Mouse (Mus musculus) effector memory CD4-positive, alpha-beta T cell, adult 7 months (primary cell): ENCODE results near the gene Gm13279. TPM values are rescaled to one million over a fixed set of nuclear protein-coding genes. Genes with fewer than 3 reads are reported as not detected.

Experiments used
- polyA plus RNA-seq: library from polyadenylated mRNA; unstranded; fragments of 100-300 nt; shearing (Covaris generic); gene quantifications from one replicate; pipeline ENCODE4 v1.2.1, GENCODE M21; 2017

Gene Gm13279
- polyA plus RNA-seq, 1 experiment from 2014 or later, result not detected

Other genes starting within 250 kb of the Gm13279 start
- gene Ifna15, start 239.2 kb upstream of the Gm13279 start, polyA plus RNA-seq, result not detected
- not detected for gene Ifna14, start 225.6 kb upstream of the Gm13279 start, polyA plus RNA-seq
- gene Ifna9, start 205.0 kb upstream of the Gm13279 start, polyA plus RNA-seq, result not detected
- not detected for gene Ifna12, start 194.0 kb upstream of the Gm13279 start, polyA plus RNA-seq
- gene C87499, start 163.0 kb upstream of the Gm13279 start, polyA plus RNA-seq, result not detected
- not detected for gene Ifna13, start 152.9 kb upstream of the Gm13279 start, polyA plus RNA-seq
- not detected for gene Ifna16, start 120.5 kb upstream of the Gm13279 start, polyA plus RNA-seq
- not detected for gene Ifna2, start 113.5 kb upstream of the Gm13279 start, polyA plus RNA-seq
- gene Ifnab, start 106.0 kb upstream of the Gm13279 start, polyA plus RNA-seq, result not detected
- 0.74 TPM for gene Gm26566, start 75.6 kb upstream of the Gm13279 start, polyA plus RNA-seq
- 15.4 TPM for gene Klhl9, start 74.9 kb upstream of the Gm13279 start, polyA plus RNA-seq
- gene Gm13271, start 42.5 kb upstream of the Gm13279 start, polyA plus RNA-seq, result not detected
- gene Gm13283, start 37.3 kb upstream of the Gm13279 start, polyA plus RNA-seq, result not detected
- gene Gm13290, start 23.6 kb upstream of the Gm13279 start, polyA plus RNA-seq, result not detected
- not detected for gene Gm13289, start 20.5 kb upstream of the Gm13279 start, polyA plus RNA-seq
- not detected for gene Gm13272, start 17.5 kb upstream of the Gm13279 start, polyA plus RNA-seq
- 0.28 TPM for gene Ifnz, start 15.3 kb upstream of the Gm13279 start, polyA plus RNA-seq
- not detected for gene Gm13276, start 11.7 kb upstream of the Gm13279 start, polyA plus RNA-seq
- gene Gm13277, start 8.8 kb upstream of the Gm13279 start, polyA plus RNA-seq, result not detected
- not detected for gene Gm13278, start 5.8 kb upstream of the Gm13279 start, polyA plus RNA-seq
- not detected for gene Gm13275, start 2.9 kb upstream of the Gm13279 start, polyA plus RNA-seq
- 1.1 TPM for gene Gm13285, start 2.3 kb downstream of the Gm13279 start, polyA plus RNA-seq
- gene Gm13287, start 5.9 kb downstream of the Gm13279 start, polyA plus RNA-seq, result not detected
- not detected for gene Gm13288, start 8.1 kb downstream of the Gm13279 start, polyA plus RNA-seq
- not detected for gene Ifna7, start 18.8 kb downstream of the Gm13279 start, polyA plus RNA-seq
- gene Ifna11, start 22.6 kb downstream of the Gm13279 start, polyA plus RNA-seq, result not detected
- gene Ifna6, start 30.0 kb downstream of the Gm13279 start, polyA plus RNA-seq, result not detected
- not detected for gene Ifna5, start 38.1 kb downstream of the Gm13279 start, polyA plus RNA-seq
- not detected for gene Ifna4, start 44.5 kb downstream of the Gm13279 start, polyA plus RNA-seq
- not detected for gene Ifna1, start 52.7 kb downstream of the Gm13279 start, polyA plus RNA-seq
- not detected for gene Ifne, start 82.8 kb downstream of the Gm13279 start, polyA plus RNA-seq